Mouse (Mus musculus) right cerebral cortex, adult 18-20 months (tissue): ENCODE measurements around the gene Smg1.

ENCODE experiments used
- DNase-seq: peaks from one replicate; pipeline ENCODE4 v3.0.0; 2022; ENCODE audit warnings: mixed read lengths

The Smg1 gene

DNA sequence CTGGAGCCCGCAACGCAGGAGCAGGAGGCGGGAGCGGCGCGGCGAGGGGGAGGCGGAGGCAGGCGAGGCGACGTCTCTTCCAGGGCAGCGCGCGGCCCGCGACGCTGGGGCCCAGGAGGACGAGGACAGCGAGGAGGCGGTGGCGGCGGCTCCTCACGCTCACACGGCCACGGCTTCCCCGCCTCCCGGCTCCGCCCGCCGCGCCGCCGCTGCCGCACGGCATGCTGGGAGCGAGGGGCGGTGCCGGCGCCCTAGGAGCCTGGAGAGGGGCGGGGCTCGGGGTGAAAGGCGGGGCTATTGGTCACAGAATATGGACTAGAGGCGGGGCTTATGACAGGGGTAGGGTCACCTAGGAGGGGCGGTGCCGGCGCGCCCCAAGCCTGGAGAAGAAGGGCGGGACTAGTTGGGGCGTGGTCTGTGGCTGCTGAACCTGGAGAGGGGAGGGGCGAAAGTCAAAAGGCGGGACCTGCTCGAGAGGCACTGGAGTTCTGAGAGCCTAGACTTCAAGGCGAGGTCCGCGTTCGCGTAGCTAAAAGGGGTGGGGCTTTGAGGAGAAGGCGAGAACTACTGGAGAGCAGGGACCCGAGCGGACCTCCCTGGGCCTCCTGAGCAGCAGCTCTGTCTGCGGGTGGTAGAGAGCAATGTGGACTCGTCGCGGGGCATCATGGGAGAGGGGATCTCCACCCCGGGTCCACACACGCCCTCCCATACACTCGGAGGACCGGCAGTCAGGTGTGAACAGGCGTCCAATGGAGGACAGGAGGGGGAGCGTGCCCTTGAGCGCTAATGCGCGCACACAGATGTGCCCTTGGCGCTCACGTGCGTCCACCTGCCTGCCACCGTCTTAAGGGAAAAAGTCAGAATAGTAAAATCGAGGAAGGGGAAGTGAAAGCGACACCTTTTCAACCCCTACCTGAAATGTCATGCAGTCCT is at the start of gene Smg1:
Gene Smg1 (minus strand): TSS at position 218 of the 933 bp plus-strand sequence.
- DNase-seq = peak; percentile 99

DNA sequence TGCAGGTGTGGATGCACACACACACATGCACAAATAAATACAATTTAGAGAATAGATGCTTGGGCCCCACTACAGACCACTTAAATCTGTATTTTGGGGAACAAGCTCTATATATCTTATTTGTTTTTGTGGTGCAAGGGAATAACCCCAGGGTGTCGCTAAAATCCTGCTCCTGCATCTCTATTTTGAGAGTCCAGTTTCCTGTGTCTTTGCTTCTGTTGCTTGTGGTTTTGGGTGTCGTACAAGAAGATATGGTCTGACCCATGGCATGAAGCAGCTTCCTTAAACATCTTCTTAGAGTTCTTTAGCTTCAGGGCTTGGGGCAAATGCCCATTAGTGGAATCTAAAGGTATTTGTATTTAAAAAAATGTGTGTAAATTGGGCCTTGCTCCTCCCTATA is 39.7 kb upstream of the Smg1 start:
- DNase-seq = no peak

DNA sequence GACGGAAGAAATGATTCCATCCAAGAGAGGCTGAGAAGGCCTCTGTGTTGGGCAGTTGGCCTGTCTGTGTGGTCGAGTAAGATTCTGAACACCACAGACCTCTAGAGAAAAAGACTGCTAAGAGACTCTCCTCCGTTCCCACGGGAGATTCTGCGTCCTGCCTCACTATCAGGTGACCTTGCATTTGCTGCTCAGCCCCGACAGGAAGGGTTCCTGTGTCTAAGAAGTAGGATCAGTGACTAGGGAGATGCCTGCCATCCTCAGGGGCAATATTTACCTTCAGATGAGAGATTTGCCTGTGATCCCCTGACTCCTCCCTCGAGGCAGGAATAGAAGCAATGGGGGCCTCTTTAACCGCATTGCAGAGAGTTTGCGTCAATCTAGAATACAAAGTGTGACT is 39.1 kb upstream of the Smg1 start:
- DNase-seq = no peak

DNA sequence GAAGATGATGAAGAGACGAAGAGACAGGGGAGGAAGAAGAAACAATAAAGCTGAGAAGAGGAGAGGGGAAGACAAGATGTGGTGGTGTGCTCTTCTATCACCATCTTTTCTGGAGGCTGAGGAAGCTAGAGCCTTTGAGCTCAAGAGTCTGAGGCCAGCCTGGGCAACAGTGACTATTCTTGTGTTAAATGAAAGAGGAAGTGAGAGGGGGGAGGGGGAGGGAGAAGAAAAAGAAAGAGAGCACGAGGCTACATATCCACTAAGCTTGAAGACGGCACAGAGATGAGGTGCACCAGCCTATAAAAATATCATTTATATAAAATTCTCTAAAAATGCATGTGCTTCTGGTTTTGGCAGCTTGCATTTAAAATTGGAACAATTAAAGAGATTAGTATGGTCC is 36.1 kb upstream of the Smg1 start:
- DNase-seq = no peak

DNA sequence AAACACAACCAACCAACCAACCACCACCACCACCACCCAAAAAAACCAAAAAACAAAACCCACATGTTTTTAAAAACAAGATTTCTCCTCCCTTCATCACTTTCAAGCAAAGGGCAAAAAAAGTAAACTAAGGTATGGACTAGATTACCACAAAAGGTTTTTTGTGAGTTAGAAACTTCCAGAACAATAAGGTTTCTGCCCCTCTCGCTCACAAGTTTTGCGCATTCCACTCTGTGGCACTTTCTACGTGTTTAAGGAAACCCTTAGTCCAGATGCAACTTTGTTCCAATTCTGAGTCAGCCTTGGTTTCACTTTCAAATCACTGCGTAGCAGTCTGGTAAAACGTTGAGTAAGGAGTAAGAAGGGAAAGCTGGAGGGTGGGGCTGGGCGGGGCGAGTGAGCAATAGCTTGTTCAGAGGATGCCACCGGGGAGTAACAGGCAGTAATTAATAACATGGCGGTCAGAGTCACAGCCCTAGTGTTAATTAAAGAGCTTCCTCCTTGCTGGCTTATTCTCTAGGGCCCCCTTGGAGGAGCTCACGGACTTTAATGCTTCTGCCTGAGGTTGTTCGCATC is 34.0 kb upstream of the Smg1 start:
- DNase-seq = no peak

DNA sequence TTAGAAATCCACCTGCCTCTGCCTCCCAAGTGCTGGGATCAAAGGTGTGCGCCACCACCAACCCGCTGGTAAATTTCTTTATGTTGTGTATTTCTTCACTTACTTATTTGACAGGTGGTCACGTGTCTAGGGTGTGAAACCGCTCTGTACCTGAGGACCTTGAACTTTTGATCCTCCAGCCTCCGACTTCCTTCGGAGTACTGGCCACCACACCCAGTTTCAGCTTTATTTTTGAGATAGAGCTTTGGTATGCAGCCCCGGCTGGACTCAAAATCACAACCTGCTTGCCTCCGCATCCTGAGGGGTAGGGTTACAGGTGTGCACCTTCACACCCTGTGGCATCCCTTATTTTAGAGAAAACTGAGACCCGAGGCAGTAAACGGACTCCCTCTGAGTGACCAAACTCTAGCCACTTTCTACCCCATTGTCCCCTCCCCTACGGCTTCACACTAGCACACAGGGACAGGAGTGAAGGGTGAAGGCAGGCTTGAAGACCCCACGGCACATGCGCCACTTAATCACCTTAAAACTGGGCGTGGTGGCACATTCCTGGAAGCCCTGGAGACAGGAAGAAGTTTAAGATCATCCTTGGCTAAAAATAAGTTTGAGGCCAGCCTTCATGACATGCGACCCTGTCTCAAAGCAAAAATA is 33.3 kb upstream of the Smg1 start:
- no peak for DNase-seq

DNA sequence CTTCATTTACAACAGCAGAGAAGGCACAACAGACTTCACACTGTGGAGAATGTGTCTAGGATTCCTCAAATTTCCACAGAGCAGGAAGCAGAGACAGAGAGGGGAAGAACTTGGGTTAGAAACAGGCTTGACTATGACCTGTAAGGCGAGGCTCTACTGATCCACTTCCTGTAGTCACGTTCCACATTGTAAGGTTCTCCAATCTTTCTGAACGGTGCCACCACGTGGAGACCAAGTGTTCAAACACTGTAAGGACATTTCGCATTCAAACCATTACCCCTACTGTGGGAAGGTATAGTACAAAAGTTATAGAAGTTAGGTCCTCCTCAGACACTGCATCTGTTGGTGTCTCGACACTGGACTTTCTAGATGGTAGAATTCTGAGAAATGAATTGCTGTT is 31.8 kb upstream of the Smg1 start:
- no peak for DNase-seq

DNA sequence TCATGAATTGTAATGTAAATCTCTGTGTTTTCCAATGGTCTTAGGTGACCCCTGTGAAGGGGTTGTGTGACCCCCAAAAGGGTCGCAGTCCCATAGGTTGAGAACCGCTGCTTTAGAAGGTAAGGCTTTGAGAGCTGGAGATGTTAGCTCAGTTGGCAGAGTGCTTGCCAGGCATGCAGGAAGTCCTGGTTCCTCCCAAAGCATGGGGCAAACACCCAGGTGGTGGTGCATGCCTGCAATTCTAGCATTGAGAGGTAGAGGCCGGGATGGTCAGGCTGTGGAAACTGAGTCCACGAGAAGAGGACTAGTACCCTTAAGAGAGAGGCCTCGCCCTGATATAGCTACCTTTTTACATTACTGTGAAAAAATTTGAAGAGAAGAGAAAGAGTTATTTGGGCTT is 31.4 kb upstream of the Smg1 start:
- no peak for DNase-seq

DNA sequence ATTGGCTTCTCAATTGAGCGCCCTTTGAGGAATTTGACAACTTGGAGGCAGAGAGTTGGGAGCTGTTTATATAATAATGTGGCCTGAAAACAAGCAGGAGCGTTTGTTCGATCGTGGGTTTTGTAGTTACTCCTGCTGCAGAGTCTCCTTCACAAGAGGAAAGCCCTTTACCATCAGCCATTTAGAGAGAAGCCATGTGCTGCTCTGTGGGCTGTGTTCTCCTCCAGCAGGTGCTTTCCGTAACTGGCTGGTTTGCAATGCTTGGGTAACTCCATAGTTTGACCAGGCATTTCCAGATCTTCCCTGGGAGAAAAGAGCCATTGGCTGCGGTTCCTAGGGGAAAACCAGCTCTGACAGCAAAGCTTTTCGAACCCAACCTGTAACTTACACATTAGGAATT is 30.7 kb upstream of the Smg1 start:
- no peak for DNase-seq

DNA sequence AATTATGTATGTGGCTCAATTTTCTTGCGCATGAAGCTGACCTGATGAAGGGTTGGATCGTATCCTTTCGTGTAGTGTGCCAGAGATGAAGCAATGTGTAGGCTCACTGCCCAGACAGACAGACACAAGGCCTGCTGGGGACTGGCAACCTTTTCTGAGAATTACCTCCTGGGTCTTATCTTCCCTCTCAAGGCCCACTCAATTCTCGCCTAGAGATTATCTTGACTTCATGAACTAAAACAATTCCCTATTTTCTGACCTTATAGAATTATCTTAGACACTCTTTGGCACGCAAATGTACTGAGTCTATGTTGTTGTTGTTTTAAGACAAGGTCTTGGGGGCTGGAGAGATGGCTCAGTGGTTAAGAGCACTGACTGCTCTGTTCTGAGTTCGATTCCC is 22.6 kb upstream of the Smg1 start:
- no peak for DNase-seq

DNA sequence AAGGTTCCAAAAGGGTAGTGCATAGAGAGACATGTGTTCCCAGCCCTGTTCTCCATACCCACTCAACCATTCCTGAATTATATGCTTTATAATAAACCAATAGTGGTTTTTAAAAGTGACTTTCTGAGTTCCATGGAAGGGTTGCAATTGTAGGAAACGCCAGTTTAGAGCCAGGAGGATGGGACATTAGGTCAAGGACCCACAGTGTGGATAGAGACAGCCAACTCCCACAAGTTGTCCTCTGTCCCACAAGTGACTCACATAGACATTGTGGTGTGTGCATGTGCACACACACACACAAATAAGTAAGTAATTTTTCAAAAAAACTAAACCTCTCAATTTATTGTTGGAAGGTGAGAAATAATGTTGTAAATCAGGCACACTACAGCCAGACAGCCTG is 20.1 kb upstream of the Smg1 start:
- DNase-seq = no peak

DNA sequence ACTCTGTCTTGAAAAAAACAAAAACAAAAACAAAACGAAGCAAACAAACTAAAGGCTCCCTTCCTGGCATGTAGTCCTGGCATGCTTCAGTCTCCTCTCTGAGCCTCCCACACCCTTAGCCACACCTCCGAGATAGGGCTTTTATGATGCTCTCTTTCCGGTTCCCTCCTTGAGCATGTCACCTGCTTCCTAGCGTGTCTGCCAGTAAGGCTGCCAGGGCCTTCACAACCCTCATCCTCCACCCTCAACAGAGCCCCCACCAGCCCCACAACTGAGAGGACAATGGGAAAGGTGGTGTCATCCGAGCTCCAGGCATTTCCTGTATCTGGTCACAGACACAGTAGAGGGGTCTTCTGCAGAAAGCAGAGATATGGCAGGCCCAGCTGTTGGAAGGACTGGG is 18.9 kb upstream of the Smg1 start:
- DNase-seq = no peak

DNA sequence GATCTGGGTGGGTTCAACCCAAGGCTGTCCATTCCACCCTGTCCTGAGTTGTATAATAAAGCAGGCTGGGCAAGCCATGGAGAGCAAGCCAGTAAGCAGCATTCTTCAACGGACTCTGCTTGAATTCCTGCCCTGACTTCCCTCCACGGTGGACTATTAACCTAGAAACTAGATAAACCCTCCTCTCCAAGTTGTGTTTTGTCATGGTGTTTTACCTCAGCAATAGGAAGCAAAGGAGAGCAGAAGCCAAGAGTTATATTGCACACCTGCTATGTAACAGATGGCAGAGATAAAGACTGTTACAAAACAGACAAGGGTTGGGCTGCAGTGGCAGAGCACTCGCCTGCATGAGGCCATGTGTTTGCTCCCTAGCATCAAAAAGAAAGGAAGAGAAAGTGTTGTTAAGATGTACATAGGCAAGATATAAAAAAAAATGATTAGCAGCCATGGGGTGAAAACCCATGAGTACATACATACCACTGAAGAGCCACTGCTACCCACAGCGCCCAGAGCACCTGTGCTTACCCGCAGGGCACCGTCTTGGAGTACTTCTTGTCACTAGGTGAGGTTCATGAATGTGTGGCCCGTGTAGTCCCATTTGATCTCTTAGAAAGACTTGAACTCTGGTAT is 16.3 kb upstream of the Smg1 start:
- DNase-seq = no peak

DNA sequence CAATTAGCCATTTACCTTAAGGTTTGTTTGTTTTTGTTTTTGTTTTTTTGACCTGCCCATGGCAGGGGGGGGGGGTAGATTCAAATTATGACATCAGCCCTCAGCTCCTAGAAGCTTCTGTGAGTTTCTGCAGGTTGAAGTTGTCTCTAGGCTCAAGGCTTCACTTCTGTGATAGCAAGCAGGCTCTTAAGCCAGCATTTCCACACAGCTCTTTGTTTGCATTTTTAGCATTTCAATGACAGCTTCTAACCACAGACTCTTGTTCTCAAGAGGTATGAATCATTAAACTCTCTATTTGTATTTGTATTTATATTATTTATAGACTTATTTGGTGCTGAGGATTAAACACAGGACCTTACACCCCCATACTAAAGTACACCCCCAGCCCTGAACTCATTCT is 15.0 kb upstream of the Smg1 start:
- DNase-seq = no peak

DNA sequence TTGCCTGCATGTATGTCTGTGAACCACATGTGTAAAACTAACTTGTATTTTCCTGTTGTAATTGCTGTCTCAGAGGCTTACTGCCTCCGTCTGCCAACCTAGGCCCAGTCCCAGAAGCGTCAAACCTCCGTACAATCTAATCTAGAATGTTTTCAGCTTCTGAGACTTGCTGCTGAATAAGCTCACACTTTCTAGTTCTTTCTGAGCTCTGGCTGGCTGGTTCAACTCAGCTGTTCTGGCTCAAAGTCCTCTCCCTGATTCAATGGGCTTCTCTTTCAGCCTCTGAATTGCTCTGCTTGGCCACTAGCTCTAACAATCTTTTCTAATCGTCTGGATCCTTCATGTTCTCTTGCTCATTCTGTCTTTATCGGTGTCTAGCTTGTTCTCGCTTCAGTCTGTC is 13.3 kb upstream of the Smg1 start:
- no peak for DNase-seq

DNA sequence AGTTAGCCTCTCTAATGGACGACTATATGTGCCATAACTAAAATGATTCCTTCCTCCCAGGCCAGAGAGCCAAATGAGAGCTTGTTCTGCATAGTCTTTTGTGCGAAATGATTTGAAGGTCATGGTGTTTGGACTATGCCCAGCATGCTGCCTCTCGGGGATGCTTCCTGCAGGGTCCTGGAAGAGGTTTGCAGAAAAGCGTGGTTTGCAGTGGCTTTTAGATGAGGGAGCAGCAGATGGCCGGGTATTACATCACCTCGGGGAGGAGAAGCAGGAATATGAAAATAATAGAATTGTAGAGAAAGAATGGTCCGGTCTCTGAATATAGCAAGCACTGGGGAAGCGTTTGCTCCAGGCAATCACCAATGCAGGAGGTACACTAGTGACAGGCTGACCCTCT is 11.0 kb upstream of the Smg1 start:
- DNase-seq = peak; percentile 44

DNA sequence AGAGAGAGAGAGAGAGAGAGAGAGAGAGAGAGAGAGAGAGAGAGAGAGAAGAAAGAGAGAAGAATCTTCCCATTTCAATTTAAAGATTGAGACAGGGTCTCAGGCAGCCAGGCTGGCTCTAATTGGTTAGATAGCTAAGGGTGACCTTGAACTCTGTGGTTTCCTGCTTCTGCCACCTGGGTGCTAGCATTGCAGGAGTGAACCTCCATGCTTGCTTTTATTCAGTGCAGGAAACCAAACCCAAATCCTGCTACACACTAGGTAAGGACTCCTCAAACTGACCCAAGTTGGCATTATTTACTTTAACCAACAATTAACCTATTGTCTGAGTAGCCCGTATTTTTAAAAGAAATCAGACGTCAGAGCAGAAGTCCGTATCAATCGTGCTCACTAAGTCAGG is 10.5 kb upstream of the Smg1 start:
- DNase-seq = no peak

DNA sequence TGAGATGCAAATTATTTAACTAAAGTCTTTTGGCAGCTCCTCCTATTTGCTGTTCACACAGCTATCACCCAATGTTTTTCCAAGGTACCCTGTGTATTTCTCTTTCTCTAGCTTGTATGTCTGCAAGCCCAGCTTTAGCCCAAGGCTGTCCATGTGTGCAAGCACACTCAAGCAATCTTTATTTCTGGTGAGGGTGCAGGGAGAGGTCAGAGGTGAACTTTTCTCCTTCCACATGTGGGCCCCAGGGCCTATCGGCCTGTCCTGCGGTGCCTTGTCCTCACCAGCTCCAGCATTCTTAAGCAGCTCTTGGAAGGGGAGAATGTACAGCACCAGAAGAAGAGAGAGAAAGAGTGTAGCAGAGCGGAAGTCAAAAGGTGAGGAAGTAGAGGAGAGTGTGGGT is 9.5 kb upstream of the Smg1 start:
- no peak for DNase-seq

DNA sequence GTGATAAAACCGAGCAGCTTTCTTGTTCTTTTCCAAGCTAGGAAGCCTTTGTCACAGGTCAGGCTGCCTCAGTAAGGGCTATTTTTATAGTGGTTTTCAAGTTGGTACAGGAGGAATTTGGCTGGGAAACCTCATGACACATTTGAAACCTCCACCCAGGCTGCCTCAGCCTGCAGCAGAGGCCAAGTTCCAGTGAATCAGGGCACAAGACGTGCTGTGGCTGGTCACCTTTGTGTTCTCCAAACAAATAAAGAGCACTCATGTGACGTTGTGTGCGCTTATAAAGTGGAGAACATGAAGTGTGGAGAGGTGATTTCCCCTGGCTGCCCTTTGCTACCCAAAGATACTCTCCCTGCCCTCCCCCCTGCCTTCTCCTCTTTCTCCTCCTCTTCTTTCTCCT is 8.9 kb upstream of the Smg1 start:
- DNase-seq = no peak

DNA sequence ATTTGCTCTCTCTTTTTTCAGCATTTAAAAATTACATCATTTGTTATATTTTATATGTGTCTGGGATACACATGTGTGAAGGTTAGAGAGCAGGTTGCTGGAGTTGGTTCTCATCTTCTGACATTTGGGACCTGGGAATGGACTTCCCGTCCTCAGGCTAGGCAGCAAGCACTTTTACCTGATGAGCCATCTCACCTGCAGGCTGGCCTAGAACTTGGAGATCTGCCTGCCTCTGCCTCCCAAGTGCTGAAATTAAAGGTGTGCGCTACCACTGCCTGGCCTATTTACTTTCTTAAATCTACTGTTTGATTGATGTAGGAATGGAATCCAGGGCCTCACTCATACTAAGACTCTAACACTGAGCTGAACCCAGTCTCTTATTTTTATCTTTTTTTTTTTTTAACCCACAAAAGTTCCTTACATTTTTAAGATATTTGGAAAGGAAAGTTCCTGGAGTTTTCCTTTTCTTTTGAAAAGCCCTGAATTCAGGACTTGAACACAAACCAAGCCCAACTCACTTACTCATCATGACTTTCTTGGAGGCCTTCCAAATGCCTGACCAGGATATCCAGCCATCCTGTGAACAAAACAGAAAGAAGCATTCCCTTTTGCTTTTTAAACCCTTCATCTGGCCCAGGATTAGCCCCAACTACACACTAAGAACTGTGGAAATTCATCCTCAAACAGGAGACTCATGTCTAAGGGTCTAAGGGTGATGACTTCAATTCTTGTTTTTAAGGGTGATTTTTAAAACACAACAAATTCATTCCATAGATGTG is 8.1 kb upstream of the Smg1 start:
- DNase-seq = no peak

DNA sequence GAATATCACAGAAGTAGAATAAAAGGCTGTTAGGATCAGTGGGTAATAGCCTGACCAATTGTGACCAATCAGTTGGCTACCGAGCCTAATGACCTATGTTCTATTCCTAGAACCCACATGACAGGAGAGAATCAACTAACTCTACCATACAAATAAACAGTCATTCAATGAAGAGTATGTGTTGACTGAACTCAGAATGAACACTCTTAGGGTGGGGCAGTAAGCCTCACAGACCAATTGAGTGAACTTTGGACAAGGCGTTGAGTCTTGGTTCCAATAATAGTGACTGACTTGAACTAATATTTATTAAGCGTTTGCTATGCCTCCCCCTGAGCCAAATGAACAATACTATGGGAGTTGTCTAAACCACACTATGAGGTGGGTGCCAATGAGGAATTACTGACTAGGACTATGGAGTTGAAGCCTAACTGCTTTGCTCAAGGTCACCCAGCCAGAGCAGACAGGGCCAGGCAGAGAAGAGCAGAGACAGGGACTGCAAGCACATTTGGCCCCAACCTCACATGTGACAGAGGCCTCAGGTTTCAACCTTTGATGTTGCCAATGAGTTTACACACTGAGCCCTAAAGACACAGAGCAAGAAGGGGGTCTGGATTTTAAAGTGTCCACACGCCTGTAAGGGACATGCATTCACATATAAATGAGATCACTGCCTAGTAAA is 7.2 kb upstream of the Smg1 start:
- no peak for DNase-seq

DNA sequence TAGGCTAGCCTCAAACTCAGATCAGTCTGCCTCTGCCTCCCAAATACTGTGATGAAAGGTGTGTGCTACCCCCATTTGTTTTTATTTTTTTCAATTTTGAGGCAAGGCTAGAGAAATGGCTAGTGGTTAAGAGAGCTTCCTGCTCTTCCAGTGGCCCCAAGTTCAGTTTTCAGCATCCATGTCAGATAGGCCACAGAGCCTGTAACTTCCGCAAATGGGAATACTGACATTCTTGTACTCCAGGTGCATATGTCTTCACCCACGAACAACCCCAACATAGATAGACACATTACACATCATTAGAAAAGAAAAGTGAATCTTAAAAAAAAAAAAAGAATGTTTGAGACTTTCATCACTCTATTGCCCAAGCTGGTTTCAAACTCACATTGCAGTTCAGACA is 6.1 kb upstream of the Smg1 start:
- no peak for DNase-seq
